Mouse (Mus musculus): ENCODE measurements around the gene Dvl2.
"Not testable (repeated sequence)": the region's sequence is repeated elsewhere in the genome, so short reads cannot be mapped to it uniquely, and the experiment has no call there.

Gene Dvl2

DNA sequence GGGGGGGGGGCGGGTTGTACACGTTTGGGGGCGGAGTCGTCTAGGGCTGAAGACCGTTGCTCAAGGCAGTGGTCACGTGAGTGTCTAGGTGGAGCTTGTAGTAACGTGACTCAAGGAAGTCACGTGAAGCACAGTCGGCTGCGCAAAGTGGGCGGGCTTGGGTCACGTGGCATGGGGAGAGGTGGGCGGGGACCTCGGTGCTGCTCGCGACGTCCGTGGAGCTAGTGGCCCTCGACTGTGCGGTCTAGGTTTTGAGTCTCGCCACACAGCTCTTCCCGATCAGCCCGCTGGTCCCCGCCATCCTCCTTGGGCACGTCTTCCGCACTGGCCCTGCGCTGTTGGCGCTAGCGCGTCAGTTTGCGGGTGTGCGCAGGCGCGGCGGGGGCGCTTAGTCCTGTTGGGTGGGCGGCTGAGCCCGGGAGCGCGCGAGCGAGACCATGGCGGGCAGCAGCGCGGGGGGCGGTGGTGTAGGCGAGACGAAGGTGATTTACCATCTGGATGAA lies at the start of gene Dvl2:
TSS of gene Dvl2 (plus strand) at position 200 of the 503 bp plus-strand sequence.
- DNase-seq (ENCODE audit: low spot score): peak; percentile 73

DNA sequence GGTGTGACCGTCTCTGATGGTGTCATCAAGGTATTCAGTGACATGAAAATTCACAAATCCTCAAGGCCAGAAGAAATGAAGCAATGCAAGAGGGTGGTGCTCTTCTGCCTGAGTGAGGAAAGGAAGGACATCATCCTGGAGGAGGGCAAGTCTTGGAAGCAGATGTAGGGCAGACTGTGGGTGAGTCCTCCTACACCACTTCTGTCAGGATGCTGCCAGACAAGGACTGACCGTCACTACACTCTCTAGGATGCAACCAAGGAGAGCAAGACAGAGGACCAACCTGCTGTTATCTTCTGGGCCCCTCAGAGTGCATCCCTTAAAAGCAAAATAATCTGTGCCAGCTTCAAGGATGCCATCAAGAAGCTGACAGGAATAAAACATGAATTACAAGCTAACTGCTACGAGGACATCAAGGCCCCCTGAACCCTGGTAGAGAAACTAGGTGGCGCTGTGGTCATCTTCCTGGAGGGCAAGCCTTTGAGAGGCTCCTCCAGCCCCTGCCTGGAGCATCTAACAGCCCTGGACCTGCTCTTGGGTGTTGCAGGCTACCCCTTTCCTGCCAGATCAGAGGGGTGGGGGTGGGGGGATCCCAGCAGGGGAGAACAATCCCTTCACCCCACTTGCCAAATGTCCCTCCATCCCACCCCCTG lies 49.5 kb upstream of the Dvl2 start:
- no peak for DNase-seq (ENCODE audit: low spot score)

DNA sequence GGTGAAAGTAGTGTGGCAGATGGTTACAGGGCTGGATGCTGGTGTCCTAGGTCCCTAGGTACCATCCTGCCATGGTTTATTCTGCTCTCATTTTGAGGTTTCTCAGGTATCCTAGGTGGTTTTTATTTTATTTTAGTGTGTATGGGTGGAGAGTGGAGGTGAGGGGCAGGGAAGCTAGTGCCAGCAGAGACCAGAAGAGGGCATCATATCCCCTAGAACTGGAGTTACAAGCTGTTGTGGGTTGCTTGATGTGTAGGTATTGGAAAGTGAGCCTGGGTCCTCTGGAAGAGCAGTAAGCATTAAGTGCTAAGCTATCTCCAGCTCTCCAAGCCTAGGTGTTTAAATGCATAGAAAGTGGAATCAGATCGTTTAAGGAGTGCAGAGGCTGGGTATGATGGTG lies 48.1 kb upstream of the Dvl2 start:
- DNase-seq (ENCODE audit: low spot score): no peak

DNA sequence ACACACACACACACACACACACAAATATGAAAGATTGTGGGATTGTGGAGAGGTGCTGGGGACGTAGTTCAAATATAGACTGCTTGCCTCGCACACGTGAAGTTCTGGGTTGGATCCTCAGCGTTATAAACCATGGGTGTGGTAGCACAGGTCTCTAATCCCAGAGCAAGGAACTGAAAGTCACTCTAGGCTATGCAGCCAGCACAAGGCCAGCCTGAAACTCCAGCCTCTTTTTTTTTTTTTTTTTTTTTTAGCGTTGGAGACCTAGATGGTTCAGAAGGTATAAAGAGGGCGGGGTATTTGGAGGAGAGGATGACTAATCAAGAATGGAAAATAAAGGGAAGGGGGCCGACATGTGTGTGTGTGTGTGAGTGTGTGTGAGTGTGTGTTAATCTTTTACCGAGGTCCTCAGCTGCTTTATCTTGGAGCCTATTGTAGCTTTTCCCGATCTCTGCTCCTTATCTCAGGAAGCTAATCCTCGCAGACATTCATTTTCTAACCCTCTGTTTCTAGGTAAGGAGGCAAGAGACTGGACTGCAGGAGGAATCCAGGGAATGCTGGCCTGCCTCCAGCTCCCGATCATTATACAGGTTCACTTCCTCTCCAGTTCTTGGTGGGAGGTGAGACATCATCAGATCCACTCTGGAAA lies 47.0 kb upstream of the Dvl2 start:
- no peak for DNase-seq (ENCODE audit: low spot score)

DNA sequence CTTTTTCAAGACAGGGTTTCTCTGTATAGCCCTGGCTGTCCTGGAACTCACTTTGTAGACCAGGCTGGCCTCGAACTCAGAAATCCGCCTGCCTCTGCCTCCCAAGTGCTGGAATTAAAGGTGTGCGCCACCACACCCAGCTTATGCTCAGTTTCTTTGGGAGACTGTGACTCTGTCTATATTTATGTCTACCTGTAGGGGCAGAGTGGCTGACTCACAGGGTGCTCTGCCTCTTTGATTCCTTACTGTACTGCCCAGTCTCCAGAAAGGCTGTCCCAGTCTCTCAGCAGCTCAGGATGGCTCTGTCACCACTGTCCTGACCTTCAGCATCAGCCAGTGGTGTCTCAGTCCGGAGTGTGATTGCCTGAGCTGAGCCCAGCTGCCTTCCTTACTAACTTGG lies 44.8 kb upstream of the Dvl2 start:
- DNase-seq (ENCODE audit: low spot score): not testable (repeated sequence)

DNA sequence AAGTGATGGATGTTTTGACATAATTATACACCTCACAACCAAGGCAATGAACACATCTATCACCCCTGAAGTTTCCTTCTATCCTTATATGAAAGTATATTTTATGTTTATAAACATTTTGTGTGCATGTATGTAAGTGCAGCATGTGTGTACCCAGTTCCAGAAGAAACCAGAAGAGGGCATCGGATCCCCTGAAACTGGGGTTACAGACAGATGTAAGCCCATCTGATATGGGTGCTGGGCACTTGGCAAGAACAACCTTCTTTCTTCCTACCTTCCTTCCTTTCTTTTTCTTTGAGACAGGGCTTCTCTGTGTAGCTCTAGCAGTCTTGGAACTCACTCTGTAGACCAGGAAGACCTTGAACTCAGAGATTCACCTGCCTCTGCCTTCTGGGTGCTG lies 44.2 kb upstream of the Dvl2 start:
- DNase-seq (ENCODE audit: low spot score): no peak

DNA sequence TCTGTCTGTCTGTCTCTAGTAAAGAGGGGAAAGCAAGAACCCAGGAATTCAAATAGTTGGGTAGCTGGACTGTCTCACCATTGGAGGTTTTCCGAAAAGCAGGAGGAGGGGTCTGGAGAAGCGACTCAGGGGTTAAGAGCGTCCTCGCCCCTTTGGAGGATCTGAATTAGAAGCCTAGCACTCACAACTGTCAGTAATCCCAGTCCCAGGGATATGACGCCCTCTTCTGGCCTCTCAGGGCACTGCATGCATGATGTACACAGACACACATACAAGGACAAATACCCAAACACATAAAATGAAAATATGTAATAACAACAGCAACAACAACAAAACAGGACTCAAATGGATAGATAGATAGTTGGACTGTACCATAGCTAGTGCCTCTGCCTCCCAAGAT lies 39.8 kb upstream of the Dvl2 start:
- no peak for DNase-seq (ENCODE audit: low spot score)

DNA sequence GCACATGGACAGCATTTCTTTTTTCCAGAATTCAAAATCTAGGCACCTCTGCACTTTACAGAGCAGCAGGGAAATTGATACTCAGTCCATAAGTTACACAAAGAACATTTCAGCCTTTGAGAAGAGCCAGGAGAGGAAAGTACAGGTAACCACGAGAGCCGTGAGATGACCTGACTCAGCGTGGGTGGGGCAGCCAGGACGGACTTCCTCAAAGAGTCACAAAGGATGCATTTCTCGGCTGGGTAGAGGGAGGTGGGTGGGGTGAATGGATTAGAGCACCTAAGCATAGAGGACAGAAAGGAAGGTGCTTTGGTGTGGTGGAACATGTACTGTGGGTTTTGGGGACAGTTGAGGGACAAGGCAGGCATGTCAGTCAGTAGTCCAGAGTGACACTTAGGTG lies 38.6 kb upstream of the Dvl2 start:
- no peak for DNase-seq (ENCODE audit: low spot score)

DNA sequence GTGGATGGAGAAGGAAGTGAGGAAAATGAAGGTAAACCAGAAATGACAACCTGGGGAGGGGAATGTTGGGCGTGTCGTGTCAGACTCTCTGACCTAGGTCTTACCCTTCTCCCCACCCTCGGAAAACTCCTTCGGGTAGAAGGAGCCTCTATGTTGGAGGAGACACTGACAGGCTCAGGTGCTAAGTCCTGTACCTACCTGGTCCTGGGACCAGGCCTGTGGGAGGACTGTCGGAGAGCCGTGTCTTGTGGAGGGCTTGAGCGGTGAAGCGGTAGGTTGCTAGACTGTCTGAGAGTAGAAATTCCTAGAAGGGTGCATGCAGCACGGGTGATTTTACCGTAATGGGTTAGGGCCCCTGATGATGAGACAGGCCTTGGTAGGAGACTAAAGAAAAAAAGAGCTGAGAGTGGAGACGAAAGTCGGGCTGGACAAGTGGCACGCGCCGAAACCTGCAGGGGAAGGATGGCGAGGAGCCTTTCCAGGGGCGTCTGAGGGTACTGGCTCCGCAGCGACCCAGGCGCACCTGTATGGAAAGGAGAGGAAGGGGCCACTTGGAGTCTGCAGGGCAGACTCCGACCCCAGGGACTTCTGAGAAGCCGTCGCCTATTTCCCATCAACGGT lies 35.6 kb upstream of the Dvl2 start, which contains the start of gene Cldn7:
TSS of gene Cldn7 (plus strand) at position 130 of the 621 bp plus-strand sequence.
- no peak for DNase-seq (ENCODE audit: low spot score)

DNA sequence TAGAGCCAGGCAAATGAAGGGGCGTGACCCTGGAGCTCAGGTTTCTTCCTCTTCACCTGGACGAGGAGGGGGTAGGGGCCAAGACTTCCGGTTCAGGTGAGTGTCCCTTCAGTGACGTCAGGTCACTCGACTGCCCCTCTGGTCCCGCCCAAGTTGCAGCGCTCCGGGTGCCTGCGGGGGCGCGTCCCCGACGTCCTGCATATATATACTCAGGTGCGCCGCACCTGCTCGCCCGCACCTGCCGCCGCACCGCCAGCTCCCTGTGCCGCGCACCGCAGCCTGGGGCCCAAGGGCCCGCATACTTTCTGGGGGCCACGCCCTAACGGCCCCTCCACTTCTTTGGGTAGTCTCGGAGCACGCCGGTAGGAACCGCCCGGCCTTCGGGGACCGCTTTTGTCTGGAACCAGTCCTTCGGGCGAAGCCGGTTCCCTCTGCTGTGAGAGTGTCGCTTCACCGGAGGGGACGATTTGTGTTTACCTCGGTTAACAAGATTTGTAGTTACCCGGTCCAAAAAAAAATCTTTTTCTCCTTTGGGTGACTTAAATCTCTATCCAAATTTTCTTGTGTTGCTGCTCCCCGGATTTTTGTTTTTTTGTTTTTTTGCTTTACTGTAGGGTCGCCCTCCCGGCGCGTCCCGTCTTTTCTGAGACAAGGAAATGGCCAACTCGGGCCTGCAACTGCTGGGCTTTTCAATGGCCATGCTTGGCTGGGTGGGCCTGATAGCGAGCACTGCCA lies 35.0 kb upstream of the Dvl2 start:
- no peak for DNase-seq (ENCODE audit: low spot score)

DNA sequence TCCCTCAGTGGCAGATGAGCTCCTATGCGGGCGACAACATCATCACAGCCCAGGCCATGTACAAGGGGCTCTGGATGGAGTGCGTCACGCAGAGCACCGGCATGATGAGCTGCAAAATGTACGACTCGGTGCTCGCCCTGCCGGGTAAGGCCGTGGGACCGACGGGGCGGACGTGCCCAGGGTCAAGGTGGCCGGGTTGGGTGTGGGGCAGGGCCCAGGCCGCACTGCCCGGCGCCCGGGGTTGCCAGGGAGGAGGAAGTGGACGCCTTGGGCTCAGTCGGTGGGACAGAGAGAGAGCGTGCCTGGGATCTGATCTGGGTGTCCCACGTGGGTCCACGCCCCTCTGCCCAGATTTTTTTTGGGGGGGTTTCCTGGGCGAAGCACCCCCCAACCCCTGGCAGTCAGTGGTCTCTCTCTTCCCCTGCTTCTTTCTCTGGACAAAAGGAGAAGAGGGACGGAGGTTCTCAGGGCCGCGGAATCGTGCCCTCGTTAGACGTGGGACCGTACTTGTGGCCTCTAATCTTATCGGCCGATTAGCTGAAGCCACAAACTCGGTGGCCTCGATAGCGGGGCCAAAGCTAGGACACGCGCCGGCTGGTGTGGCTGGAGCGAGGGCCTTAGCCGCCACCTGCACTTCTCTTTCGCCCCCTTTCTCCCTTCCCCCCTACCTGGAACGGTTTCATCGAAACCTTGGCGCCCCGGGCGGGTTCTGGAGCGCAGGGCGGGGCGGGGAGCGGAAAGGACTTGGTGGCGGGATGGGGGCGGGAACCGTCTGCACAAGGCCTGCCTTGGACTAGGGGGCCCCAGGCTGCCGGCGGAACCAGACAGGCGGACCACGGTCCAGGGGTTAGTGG lies 34.2 kb upstream of the Dvl2 start:
- no peak for DNase-seq (ENCODE audit: low spot score)

DNA sequence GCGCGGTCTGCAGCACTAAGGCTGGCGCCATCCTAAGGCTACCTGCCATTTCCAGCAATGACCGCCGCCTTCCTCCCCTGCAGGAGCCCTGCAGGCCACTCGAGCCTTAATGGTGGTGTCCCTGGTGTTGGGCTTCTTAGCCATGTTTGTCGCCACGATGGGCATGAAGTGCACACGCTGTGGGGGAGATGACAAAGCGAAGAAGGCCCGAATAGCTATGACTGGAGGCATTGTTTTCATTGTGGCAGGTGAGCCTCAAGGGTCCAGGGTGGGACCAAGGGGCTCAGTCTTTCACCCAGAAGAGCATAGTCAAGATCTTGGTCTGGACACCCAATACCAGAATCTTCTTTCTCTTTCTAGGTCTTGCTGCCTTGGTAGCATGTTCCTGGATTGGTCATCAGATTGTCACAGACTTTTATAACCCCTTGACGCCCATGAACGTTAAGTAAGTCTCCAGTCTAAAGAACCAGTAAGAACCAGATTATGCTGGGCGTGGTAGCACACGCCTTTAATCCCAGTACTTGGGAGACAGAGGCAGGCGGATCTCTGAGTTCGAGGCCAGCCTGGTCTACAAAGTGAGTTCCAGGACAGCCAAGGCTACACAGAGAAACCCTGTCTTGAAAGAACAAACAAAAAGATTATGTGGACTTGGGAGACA lies 33.4 kb upstream of the Dvl2 start:
- DNase-seq (ENCODE audit: low spot score): no peak

DNA sequence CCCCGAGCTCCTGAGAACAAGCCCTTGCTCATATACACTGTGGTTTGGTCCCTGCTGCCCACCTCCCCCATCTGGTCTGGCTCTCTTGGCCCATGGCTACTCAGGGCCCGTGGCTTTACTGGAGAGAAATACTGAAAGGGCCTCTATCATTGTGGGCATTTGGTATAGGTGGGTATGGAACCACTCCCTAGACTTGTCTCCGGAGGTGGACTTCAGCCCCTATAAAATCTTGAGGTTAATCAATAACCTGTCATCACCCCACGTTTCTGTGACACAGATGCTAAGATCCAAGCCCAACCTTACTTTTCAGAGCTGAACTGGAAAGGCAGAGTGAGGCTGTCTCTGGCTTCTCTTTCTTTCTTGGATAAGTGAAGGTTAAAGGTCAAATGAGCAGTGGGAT lies 31.6 kb upstream of the Dvl2 start:
- DNase-seq (ENCODE audit: low spot score): no peak

DNA sequence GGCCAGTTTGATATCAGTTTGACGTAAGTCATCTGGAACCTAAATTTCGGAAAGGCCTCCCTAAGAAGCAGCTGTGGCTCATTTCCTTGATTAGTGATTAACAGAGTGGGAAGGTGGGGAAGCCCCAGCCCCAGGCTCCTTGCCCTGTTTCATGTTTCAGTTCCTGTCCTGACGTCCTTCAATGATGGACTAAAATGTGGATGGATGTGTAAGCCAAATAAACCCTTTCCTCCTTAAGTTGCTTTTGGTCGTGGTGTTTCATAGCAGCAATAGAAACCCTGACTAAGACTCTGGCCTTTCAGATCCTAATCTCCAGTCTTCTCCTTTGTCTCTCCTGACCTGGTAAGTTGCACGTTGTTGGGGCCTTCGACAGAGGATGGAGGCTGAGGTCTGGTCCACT lies 30.2 kb upstream of the Dvl2 start:
- no peak for DNase-seq (ENCODE audit: low spot score)

DNA sequence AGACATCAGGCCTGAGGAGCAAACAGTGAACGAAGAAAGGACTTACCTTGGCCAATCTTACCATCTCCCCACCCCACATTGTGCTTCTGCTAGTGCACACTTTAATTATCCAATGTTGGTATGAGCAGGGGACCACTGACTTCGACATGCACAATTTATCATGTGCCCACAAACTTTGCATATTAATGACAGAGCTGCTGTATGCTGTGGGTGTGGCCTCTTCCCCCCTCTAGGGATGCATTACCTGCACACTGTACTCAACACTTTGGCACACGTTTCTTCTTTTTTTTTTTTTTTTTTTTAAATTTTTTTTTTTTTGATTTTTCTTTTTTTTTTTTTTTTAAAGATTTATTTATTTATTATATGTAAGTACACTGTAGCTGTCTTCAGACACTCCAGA lies 29.6 kb upstream of the Dvl2 start:
- no peak for DNase-seq (ENCODE audit: low spot score)

DNA sequence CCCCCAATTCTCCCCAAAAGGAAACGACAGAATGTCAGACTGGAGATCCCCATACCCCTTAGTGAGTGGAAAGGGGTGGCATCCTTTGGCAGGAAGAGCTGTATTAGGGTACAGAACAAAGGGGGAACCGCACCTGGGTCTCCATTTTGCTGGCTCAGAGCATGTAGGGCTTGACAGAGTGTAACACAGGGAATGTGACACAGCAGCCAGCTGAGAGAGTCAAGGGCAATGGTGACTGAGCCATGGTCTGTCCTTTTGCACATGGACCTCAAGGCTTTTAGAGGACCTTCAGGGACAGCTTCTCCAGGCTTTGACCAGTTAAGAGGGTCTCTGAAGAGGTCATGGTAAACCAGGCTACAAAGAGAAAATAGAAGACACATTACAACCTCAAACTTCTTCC lies 25.5 kb upstream of the Dvl2 start:
- DNase-seq (ENCODE audit: low spot score): no peak

DNA sequence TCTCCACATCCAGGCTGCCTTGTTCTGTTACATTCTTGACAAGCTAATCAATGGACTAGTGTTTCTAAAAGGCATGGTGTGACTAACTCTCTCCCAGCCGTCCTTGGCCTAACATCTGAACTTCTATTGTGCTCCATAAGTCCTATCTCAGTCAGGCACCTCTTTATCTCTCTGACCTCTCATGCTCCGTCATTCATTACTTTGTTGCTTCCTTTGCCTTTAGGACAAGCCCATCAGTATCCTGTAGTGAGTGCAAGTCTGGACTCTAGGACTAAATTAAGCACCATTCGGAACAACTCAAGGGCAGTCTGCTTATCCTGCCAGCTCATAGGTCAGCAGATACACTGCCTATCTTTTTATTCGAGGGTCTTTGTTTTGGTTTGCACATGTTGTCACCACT lies 24.1 kb upstream of the Dvl2 start:
- DNase-seq (ENCODE audit: low spot score): no peak

DNA sequence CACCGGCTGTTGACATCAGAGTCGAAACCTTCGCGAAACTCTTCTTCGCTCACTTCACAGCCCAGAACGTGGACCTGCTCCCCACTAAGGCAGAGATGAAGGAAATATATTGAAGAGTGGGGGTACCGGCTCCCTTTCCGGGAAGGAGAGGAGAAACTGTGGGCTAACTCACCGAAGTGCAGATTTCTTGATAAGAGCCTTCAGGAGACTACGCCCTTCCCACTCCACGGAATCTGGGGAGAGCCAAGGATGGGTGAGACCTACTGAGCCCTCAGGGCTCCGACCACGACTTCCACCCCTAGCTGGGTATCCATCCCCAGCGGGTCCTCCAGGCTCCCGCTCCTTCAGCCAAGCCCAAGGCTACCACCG lies 20.6 kb upstream of the Dvl2 start:
- no peak for DNase-seq (ENCODE audit: low spot score)

DNA sequence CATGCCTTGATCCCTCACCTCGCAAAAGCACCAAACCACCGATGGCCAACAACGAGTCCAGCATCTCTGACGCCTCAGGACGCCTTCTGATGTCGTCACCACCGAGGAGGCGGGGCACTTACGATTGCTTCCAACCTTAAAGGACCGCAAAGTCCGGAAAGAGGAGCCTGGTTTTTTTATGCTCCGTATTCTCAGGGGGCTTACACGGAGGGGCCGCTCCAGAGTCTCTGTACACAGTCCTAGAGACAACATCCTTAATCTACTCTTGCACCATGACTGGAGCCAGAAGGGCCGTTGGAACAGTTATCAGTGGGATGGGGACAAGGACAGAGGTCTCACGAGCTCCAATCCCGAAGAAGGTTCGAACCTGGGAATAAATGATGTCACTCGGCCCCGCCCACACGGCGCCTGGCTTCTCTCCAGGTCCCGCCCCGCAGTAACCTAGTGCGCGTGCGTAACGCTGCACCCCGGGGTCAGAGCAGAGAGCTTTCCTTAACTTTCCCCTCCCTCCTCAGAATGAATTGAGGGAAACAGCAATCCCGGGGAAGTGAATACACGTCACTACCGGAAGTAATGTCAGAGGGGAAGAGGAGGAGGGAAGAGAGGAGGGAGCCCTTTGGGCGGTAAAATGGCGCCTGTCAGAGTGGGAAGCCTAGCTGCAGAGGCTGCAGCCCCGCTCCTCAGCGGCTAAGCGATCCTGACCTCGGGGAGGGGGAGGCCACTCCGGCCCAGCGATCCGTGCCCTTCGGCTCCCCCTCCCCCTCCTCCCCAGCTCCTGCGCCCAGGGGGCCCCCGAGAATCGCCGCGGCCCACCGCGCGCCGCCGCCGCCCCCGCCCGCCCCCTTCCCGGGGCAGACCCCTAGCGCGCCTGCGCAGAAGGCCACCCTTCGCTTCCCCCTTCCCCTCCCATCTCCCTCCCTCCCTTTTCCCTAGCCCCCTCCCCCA lies 19.9 kb upstream of the Dvl2 start:
- peak; percentile 95 for DNase-seq (ENCODE audit: low spot score)

DNA sequence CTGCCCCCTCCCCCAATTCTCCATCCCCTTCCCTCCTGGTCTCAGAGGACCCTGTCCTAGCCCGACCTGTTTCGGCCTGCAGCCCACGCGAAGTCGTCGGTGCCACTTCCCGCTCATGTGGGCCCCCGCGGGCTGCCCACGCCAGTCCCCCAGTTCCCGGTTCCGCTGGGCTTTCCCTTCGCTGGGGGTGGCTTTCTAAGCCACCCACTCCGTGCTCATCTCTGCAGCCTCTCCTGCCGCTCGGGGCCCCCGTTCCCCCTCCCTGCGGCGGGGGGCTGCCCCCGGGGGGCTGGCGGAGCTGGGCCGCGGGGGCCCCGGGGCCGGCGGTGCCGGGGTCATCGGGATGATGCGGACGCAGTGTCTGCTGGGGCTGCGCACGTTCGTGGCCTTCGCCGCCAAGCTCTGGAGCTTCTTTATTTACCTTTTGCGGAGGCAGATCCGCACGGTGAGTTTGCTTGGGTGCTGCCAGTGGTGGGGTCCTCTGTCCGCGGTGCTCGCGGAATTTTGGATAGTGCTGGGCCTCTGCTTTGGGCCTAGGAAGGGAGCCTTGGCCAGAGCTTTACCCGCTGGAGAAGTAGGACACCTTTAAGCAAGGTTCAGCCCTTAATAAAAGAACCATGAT lies 19.1 kb upstream of the Dvl2 start, which contains the start of gene Ctdnep1:
TSS of gene Ctdnep1 (plus strand) at position 16 of the 622 bp plus-strand sequence.
- DNase-seq (ENCODE audit: low spot score): no peak

Measured in spleen, adult 12 weeks (tissue).